Mouse (Mus musculus) c-Kit-positive CD71-negative TER-119-negative erythroid progenitor cells, embryonic 14.5 days (primary cell): ENCODE results near the gene Islr.
A peak's percentile ranks its signal among the peaks of the same experiment; 100 is the strongest.

Source experiments
- DNase-seq: peaks from one replicate; pipeline ENCODE4 v3.0.0-alpha.2; 2013; ENCODE audit warnings: low read depth

Gene Islr

DNA sequence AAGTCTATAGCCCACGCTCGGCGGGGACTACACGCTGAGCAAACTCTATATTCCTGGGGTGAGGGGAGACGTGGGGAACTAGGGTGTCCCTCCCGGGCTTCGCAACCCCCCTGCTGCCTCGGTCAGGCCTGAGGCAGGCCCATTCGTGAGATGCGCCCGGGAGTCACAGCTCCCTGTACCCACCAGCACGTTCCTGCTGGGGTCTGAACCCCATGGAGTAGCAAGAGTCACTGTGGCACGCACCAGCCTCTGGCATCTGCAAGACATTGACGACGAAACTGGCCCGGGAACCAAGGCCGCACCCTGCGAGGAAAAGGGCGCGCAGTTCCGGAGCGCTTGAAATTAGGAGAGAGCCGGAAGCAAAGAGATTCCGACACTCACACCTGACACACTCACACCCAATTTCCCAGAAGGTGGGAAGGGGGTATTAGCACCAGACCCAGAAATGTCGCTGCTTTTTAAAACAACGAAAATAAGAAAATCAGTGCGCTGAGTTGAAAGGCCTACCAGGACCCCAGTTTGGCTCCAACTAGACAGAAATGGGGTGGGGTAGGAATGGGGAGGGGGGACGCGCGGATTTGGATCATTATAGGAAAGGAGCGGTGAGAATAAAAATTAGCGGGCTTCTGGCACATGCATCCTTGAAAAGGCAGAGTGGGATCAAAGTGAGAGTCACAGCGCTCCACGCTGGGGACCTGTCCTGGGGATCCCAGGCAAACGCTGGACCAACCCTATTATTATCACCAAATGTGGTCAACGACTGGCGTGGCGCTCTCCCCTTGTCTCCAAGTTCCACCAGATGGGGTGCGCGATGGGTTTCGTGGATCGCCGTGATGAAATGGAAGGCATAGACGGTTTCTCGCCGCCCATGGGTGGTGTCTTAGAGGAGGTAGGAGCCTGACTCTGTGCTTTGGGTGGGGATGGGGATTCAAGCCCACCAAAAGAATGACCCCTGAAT lies 7.2 kb downstream of the Islr start:
- no peak for DNase-seq

DNA sequence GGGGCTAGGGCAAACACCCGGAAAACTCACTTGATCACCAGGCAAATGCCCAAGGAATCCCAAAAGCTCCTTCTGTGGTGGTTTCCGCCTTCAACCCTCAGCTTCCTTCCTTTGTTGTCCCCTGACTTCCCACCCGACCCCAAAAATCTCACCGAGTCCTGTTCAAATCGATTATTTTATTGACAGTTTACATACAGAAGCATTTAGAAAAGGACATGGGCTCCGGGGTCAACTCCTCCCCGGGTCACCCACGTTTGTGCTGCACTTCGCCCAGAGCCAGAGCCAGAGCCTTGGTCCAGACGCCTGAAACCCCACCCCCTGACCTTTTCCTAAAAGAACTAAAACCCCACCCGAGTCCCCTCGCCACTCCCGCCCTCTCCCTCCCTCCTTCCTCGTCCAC lies 8.0 kb downstream of the Islr start:
- DNase-seq, result no peak

DNA sequence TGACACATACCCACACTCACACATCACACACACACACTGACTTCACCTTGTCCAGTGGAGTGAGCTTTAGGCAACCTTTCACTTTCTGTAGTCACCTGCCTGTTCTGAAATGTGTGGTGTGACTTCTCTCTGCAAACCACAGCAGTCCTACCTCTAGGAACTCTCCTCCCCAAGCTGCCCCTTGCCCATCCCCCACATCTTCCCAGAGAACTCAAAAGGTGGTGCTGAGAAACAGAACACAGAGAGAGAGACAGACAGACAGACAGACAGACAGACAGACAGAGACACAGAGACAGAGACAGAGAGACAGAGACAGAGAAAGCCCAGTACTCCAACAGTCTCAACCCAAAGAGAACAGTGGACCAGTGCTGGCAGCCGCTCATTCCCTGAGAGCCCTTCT lies 8.4 kb downstream of the Islr start:
- DNase-seq, result no peak

DNA sequence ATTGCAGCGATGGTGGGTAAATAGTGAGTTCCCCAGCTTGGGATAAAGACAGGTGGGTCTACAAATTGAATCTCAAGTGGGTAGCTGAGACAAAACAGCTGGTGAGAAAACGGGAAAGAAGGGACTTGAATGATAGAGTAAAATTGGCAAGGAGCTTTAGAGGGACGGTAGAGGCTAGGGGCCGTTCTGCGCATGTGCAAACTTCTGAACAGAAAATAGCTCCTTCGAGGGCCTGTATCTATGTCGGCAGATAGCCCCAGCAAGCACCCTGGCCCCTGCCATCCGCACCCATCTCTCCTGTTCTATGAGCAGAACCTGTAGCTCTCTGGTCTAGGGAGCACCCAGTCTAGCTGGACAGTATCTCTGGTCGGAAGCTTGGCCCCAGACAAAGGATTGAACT lies 9.9 kb downstream of the Islr start:
- DNase-seq, result no peak

DNA sequence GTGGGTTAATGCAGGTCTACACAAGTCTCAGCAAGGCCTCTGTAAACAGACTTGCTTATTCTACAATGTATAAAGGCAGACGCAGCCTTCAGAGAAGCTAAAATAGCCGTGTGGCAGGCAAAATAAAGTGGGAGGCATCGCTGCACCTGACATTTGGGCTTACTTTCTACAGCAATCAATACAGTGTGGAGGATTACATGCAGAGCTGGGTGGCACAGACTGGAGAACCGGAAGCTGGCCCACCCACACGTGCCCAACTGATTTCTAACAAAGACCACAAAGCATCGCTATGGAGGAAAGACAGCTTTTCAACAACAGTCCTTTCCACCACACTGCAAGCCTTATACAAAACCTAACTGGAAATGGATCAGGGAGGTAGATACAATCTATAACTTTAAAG lies 19.6 kb downstream of the Islr start:
- DNase-seq, result no peak

DNA sequence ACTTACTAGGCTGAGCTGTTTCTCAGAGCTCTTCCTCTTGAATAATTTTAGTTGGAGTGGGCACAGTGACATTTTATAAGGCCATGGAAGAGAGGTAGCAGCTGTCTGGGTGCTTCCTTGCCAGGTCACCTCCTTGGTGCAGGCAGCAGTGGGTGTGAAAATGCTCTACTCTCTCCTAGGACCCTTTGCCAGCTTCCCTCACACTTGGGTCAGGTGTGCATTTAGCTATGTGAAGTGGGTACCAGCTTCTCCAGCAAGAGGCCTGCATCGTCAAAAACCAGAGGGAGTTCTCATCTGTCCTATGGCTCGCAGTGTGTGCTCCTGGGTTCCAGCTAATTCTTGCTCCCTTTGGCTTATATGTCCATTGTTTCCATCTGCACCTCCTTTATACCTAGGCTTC lies 24.7 kb downstream of the Islr start:
- no peak for DNase-seq

DNA sequence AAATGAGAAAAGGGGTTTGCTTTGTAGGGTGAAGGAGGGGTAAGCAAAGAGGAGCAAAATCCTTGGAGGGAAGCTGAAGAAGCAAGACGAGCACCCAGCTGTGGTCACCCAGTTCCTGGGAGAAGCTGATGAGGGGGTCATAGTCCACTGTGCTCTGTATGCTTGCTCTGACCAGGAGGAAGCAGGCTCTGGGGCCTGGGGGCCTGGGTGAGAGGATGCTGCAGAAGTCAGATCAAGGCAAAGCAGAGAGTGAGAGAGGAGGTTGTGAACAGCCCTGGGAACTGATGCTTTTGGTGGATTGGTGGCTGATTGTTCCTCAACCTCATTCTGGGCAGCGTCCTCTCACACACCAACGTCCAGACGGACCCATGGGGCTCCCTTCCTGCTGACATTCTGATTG lies 26.9 kb downstream of the Islr start:
- no peak for DNase-seq

DNA sequence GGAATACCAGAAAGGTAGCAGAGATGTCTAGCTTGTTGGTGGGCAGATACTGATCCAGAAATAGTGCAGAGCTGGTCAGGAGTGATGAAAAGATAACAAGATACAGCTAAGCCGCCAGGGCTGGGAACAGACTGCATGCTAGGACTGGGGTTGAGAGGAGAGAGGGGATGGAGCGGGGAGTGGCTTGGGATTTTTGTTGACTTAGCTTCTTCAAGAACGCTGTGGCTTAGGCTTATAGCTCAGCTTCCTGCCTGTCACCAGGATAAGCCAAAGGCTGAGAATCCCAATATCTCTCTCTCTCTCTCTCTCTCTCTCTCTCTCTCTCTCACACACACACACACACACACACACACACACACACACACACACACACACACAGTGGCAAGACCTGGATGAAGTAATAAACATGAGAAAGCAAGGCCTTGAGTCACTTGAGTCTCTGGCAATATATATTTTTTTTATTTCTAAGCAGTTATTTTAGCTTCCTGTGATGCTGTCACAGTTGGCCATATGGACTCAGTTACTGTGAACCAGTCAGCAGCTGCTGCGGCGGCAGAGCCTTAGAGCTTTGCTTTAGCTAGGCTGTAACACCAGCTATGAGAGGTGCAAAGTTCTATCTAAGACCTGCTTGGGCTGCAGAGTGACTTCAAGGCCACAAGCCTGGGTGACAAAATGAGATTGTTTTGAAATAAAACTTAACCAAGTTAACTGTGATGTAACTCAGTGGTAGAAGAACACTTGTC lies 28.2 kb downstream of the Islr start:
- no peak for DNase-seq

DNA sequence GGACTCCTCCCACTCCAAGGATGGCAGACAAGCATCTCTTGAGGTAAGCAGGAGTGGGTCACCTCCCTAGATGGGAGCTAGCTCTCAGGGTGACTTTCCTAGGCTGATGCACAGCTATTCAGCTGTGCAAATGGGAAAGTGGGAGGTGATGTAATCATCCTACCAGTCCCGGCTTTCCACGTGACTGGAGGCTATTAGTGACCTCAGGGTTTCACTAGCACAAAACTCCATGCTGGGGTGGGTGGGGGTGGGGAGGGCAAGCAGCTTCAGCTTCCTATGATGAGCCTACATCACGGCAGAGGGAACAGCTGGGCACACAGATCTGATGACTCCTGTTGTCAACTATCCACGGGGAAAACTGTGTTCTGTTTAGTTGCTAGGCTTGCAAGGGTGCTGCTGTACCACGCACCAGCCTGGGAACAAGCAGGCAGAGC lies 29.3 kb downstream of the Islr start:
- no peak for DNase-seq

DNA sequence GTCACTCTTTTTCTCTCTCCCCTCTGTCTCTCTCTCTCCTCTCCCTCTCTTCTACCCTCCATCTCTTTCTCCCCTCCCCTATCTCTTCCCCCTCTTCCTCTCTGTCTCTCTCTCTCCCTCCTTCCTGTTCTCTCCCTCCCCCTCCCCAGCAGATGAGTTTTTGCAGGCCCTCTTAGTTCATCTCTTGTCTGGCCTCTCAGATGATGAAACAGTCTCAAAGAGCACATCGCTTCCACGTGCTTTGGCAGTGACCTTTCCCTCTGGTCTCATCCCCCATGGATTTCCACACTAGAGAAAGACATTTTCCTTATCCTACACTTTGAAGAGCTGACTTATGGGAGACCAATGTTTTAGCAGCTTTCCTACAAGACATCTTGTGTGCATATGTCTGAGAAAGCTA lies 31.2 kb downstream of the Islr start:
- DNase-seq, result no peak

DNA sequence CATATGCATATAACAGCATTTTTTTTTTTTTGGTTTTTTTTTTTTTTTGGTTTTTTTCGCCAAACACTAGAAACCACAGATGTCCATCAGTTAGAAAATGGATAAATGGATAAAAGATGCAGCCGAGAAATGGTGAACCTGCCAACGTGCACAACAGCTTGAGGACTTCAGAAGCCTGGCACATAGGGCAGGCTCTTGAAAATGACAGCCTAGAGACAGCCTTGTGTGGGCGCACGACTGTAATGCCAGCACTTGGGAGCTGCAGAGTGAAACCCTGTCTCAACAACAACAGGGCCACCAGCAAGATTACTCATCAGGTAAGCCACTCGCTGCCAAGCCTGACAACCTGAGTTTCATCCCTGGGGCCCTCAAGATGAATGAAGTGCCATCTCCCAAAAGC lies 34.7 kb downstream of the Islr start:
- DNase-seq, result no peak

DNA sequence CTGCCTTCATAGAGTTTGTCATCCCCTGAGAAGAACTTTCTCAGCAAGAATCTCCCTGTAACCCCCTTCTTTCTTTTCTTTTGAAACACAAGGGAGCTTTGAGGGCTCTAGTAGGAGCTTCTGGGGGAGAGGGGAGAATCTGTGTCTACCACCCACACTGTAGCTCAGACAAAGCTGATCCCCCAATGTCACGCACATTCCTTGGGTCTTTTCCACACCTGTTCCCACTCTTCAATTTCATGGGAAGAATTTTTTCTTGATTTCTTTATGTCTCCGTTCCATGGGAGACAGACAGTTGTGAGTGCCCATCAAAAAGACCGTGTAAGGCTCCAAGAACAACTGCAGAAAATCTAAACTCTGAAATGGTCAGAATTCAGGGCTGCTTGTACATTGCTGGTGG lies 35.2 kb downstream of the Islr start:
- DNase-seq, result no peak

DNA sequence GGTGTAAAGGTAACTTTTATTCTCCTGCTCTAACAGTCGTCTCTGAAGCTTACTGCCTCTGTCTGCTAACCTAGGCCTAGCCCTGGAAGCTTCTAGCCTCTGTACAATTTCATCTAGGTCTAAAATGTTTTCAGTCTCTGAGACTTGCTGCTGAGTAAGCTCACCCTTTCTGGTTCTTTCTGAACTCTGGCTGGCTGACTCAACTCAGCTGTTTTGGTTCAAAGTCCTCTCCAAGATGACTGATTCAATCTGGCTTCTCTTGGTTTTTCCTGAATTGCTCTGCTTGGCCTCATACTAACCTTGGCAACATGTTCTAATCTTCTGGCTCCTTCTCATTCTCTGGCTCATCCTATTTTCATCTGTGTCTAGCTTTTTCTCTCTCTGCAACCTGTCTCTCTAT lies 38.3 kb downstream of the Islr start:
- DNase-seq, result no peak

DNA sequence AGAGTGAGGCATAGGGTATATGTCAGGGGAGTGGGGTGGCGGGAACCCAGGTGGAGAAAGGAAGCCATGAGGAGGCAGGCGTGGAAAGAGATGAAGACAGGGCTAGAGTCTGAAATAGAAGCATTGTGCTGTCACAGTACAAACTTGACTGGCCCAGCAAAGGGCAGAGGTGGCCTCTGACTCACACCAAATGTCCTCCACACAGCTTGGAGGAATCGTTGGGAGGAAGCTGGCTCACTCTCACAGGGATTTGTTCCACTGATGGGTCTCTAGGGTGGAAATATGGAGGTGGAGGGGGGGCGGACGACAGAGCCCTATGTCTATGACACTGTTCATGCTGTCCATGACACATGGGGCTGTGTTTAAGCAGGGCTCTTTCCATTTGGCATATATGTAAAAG lies 41.0 kb downstream of the Islr start:
- no peak for DNase-seq

DNA sequence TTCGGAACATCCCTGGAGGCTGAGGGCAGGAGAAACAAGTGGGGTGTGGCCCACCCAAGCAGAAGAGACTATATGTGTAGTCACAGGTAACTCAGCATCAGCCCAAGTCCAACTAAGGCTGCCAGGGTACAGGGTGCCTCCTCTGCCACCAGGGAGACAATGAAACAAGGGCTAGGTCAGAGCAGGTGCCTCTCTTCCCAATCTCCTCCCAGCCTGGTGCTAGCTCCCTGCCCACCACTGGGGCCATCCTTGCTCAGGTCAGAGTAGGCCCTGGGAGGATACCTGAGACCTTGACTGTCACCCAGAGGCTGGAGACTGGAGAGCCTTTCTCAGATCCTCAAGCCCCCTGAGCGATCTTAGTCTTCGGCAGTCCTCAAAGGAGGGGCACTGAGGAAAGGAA lies 41.9 kb downstream of the Islr start:
- DNase-seq, result no peak

DNA sequence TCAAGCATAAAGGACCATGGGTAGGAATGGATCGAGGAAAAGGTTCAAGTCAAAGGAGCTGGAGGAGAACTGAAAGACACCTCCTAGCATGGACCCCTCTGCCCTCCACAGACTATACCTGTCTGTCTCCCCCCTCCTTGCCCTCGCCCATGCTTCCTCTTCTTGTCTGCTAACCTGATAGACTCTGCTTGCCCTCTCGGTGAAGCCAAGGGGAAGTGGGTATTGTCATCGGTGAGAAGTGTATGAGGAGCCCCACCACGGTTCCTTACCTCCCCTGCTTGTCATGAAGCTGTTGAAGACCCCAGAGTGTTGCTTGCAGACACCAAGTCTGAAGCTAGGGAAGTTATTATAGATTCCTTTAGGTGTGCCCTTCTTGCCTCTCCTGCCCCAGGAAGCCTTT lies 43.8 kb downstream of the Islr start:
- DNase-seq, result peak; percentile 7

DNA sequence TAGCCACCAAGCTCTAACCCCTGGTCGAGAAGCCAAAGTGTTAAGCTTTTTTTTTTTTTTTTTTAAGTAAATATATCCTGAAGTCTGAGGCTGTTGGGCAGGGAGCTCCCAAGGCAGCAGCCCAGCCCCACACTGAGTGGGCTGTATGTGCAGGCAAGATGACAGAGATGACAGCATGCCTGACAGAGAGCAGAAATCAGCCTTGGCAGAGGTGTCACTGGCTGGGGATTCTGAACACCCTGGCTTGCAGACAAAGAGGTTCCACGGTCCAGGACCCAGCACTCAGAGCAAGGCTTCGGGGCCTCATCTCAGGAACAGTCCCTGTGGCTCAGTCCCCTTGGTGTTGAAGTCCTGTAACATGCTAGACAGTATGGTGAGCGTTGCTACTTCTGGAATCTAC lies 44.3 kb downstream of the Islr start:
- DNase-seq, result no peak

DNA sequence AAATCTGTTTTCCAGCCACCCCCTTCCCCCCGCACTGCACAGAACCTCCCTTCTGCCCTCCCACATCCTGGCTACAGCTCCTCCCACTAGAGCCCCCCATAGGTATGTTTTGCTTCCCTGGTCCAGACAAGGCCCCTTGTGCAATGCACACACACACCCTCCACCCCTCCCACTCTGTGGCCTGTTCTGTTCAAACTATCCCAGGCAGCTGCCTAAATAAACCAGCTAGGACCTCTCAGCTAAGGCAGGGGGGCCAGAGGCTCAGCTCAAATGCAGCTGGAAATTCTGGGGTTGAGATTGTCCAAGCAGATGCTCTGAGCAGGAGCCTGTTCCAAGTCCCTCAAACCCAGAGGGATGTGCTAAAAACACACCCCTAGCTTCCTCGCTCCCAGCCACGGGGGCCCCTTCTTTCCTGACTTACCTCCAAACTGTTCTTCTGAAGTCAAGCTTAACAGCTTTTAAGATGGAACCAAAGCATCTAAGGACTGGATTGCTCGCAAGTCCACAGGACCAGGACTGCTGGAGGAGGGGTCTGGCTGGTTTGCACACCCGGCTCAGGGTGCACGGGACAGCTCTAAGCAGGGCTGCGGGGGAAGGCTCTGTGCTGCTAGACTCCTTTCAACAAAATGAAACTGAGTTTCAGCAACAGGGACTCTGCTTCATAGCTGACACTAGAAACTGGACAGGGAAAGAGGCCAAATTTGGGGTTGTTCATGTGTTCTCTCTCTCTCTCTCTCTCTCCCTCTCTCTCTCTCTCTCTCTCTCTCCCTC lies 45.4 kb downstream of the Islr start:
- DNase-seq, result no peak

DNA sequence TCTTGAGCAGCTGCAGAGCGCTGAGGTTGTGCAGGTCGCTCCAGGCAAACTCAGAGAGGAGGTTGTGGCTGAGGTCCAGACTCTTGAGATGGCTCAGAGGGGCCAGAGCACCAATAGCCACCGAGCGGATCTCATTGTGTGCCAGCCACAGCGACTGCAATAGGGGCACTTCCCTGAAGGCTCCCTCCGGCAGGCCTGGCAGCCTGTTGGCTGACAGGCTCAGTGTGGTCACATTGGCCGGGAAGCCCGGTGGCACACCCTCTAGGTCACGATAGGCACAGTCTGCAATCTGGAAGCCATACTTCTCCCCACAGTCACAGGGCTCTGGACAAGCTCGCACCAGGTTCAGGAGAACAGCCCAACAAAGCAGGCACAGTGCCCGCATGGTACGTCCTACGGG lies 46.3 kb downstream of the Islr start:
- no peak for DNase-seq

DNA sequence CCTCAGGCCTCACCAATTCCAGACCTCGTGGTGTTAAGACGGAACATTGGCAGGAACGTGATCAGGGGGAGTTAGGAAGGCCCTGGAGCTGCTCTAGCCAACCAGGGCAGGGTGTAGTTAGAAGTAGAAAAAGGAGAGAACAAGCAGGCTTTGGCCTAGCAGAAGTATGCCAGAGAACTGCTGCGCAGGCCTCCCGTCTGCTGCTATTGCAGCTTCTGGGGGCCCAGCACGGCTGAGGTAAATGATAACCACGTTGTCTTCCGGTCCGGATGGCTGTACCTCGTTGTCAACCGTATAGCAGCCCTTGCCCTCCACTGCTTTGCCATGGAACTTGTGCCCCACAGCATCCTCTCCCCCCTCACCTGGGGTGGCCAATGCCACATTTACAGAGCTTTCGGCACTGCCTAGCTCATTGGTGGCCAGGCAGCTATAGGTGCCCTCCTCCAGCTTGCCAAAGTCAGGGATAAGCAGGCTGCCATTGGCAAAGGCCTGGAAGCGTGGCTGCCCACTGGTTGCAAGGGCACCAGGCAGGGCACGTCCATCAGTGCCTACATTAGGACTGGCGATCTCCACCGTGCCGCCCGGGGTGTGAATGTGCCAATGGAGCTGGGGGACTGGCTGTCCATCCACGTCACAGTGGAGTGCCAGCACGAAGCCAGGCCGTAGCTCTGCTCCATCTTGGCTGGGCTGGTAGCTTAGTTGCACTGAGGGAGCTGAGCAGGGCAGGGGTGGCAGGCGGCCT lies 47.1 kb downstream of the Islr start:
- no peak for DNase-seq

DNA sequence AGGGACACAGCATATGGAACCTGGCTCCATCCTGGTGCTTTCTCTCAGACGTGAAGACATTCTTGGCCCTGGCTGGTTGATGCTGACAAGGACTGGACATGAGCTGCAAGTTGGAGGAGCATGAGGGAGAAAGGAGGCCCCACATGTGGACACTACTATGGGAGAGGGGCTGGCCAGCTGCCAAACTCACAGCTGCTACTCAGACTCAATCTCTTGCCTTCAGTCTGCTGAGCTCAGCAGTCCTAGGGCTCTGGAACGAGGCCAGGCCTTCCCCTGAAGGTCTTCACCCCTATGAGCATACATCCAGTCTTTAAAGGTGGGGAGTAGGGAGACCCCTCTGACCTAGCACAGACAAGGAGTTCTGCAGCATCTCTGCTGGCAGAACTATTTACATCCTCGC lies 48.7 kb downstream of the Islr start:
- DNase-seq, result no peak

DNA sequence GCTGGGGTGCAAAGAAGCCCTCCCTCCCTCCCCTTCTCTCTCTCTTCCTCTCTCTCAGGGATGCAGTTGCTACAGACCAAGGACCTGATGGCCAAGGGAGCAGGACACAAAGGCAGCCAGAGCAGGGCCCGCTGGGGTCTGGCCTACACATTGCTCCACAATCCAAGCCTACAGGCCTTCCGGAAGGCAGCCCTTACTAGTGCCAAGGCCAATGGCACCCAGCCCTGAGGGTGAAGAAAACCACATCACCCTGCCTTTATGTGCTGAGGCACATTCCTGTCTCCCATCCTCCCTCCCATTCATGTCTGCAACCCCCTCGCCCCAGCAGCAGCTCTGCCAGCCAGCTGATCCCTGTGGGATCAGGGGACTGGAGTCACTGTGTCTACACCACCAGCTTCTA lies 51.0 kb downstream of the Islr start:
- DNase-seq, result no peak
